Mouse (Mus musculus) C2C12 (cell line): ENCODE results near the gene Sall2. TPM values are rescaled to one million over a fixed set of nuclear protein-coding genes. Genes with fewer than 3 reads are reported as not detected.

Experiments used
- H3K27me3 ChIP-seq: one replicate; pipeline ENCODE4 v1.6.1; 2011; ENCODE audit not compliant: control insufficient read depth, insufficient read depth, insufficient read length
- H3K36me3 ChIP-seq: one replicate; pipeline ENCODE4 v1.6.1; 2011; ENCODE audit not compliant: control insufficient read depth, insufficient read depth
- H3K4me3 ChIP-seq: one replicate; pipeline ENCODE4 v1.5.1; 2011; ENCODE audit warnings: mild to moderate bottlenecking, control low read depth; ENCODE audit not compliant: poor library complexity, insufficient read depth, severe bottlenecking
- H3K79me2 ChIP-seq: one replicate; pipeline ENCODE4 v1.6.1; 2011; ENCODE audit not compliant: control insufficient read depth, insufficient read depth
- H3K79me3 ChIP-seq: one replicate; pipeline ENCODE4 v1.6.1; 2011; ENCODE audit warnings: low read depth, control low read depth
- H3ac ChIP-seq: one replicate; pipeline ENCODE3; 2011; ENCODE audit warnings: low read depth; ENCODE audit not compliant: control insufficient read depth, insufficient read length
- CEBPB ChIP-seq: IDR thresholded peaks from one replicate; pipeline ENCODE4 v1.6.1; 2011; ENCODE audit warnings: low read depth, mild to moderate bottlenecking, control low read depth, moderate library complexity
- CTCF ChIP-seq: IDR thresholded peaks from one replicate; pipeline ENCODE4 v1.5.1; 2011; ENCODE audit not compliant: control insufficient read depth, insufficient read depth, insufficient read length
- FOSL1 ChIP-seq: IDR thresholded peaks from one replicate; pipeline ENCODE4 v1.8.0; 2011; ENCODE audit warnings: mild to moderate bottlenecking, low read length; ENCODE audit not compliant: poor library complexity, insufficient read depth, severe bottlenecking
- MAX ChIP-seq: IDR thresholded peaks from one replicate; pipeline ENCODE4 v1.6.1; 2011; ENCODE audit warnings: mild to moderate bottlenecking, control low read depth
- MYOD1 ChIP-seq: IDR thresholded peaks from one replicate; pipeline ENCODE4 v1.6.1; 2011; ENCODE audit warnings: low read depth; ENCODE audit not compliant: control insufficient read depth, insufficient read length
- MYOG ChIP-seq: IDR thresholded peaks from one replicate; pipeline ENCODE4 v1.6.1; 2011; ENCODE audit not compliant: control insufficient read depth, insufficient read length; ENCODE audit errors: extremely low read depth
- USF1 ChIP-seq: IDR thresholded peaks from one replicate; pipeline ENCODE4 v1.6.1; 2011; ENCODE audit warnings: low read depth, mild to moderate bottlenecking, control low read depth, moderate library complexity
- polyA plus RNA-seq: library from polyadenylated mRNA; unstranded; fragments of >200 nt; fragmentation: generic; extraction: Trizol; gene quantifications from one replicate; pipeline ENCODE4 v1.2.1, GENCODE M21; 2012; ENCODE audit warnings: missing spikeins

Gene Sall2
- polyA plus RNA-seq, 1 experiment, result 6.7 TPM

- H3K36me3 ChIP-seq, result no peaks in the 10 kb centered on the region
- H3K27me3 ChIP-seq, result peaks cover 25% of the 10 kb centered on the region
- no peak overlapping the region for H3ac ChIP-seq
- H3K4me3 ChIP-seq, result no peak overlapping the region
- no peaks in the 10 kb centered on the region for H3K79me2 ChIP-seq
- TF ChIP-seq USF1 (no peak), FOSL1 (no peak), CTCF (no peak), MYOD1 (no peak), MYOG (no peak), CEBPB (no peak), MAX (no peak)
- H3K79me3 ChIP-seq, result no peaks in the 10 kb centered on the region
These were observed 3.6 kb upstream of the Sall2 start for GRCm38 (mm10) chr14:52332171-52332570.

- Histone ChIP-seq H3K36me3 (no peaks in the 10 kb centered on the region), H3K4me3 (no peak overlapping the region), H3K27me3 (peaks cover 25% of the 10 kb centered on the region), H3K79me2 (no peaks in the 10 kb centered on the region), H3K79me3 (no peaks in the 10 kb centered on the region), H3ac (no peak overlapping the region)
- TF ChIP-seq CEBPB, result no peak
- no peak for TF ChIP-seq CTCF
These were observed 2.6 kb upstream of the Sall2 start for GRCm38 (mm10) chr14:52331069-52331750.

- H3K36me3 ChIP-seq, result no peaks in the 10 kb centered on the region
- H3K27me3 ChIP-seq, result peaks cover 26% of the 10 kb centered on the region
- no peak for TF ChIP-seq USF1
- no peaks in the 10 kb centered on the region for H3K79me2 ChIP-seq
- no peak overlapping the region for H3K4me3 ChIP-seq
- no peaks in the 10 kb centered on the region for H3K79me3 ChIP-seq
- no peak overlapping the region for H3ac ChIP-seq
These were observed 1.1 kb downstream of the Sall2 start for GRCm38 (mm10) chr14:52327375-52327901.

- no peaks in the 10 kb centered on the region for H3K36me3 ChIP-seq
- H3K79me2 ChIP-seq, result no peaks in the 10 kb centered on the region
- H3K4me3 ChIP-seq, result no peak overlapping the region
- no peak overlapping the region for H3ac ChIP-seq
- peaks cover 19% of the 10 kb centered on the region for H3K27me3 ChIP-seq
- no peaks in the 10 kb centered on the region for H3K79me3 ChIP-seq
- no peak for TF ChIP-seq FOSL1
- TF ChIP-seq CTCF, result no peak
- no peak for TF ChIP-seq USF1
- no peak for TF ChIP-seq MAX
These were observed 2.7 kb downstream of the Sall2 start for GRCm38 (mm10) chr14:52325890-52326289.

GRCm38 (mm10) chr14:52319361-52319760 is 9.2 kb downstream of the Sall2 start:
- H3K4me3 ChIP-seq, result no peak overlapping the region
- no peak overlapping the region for H3ac ChIP-seq
- peaks cover 7% of the 10 kb centered on the region for H3K27me3 ChIP-seq
- peaks cover 9% of the 10 kb centered on the region for H3K79me2 ChIP-seq
- no peak for TF ChIP-seq USF1
- TF ChIP-seq FOSL1, result no peak
- no peak for TF ChIP-seq MAX
- TF ChIP-seq CTCF, result no peak
- no peak for TF ChIP-seq MYOG
- no peaks in the 10 kb centered on the region for H3K79me3 ChIP-seq
- H3K36me3 ChIP-seq, result no peaks in the 10 kb centered on the region

GRCm38 (mm10) chr14:52316441-52317225 is 11.9 kb downstream of the Sall2 start:
- no peak for TF ChIP-seq CTCF
- Histone ChIP-seq H3K36me3 (peaks cover 6% of the 10 kb centered on the region), H3K27me3 (no peaks in the 10 kb centered on the region), H3ac (no peak overlapping the region), H3K4me3 (peak overlapping the region; percentile 43), H3K79me2 (peaks cover 9% of the 10 kb centered on the region), H3K79me3 (no peaks in the 10 kb centered on the region)
